Mouse (Mus musculus) intestine, embryonic 14.5 days (tissue): ENCODE data around the gene Birc7. TPM values are rescaled to one million over a fixed set of nuclear protein-coding genes. Genes with fewer than 3 reads are reported as not detected.

Experiments
- ATAC-seq: fragments of 200-750 bp; cut with Nextera tagmentation; replicated peaks from 2 replicates; pipeline ENCODE4 v1.8.0; 2017; ENCODE audit warnings: low read depth, moderate number of reproducible peaks, moderate TSS enrichment, moderate library complexity; ENCODE audit not compliant: low FRiP score, low TSS enrichment
- DNase-seq: peaks from one replicate; pipeline ENCODE4 v3.0.0-alpha.2; 2018; ENCODE audit warnings: low spot score
- H3K27ac ChIP-seq: fragments of 300-500 bp; sonication (generic); 2 replicates; pipeline ENCODE4 v1.5.1; 2014; ENCODE audit warnings: low read depth, mild to moderate bottlenecking, control low read depth
- H3K27me3 ChIP-seq: fragments of 300-500 bp; sonication (generic); replicated peaks from 2 replicates; pipeline ENCODE4 v1.6.1; 2014; ENCODE audit warnings: low read length, control low read depth; ENCODE audit not compliant: control insufficient read depth, insufficient read depth
- H3K36me3 ChIP-seq: fragments of 300-500 bp; sonication (generic); 2 replicates; pipeline ENCODE4 v1.6.1; 2014; ENCODE audit warnings: low read length, control low read depth; ENCODE audit not compliant: control insufficient read depth, insufficient read depth
- H3K4me1 ChIP-seq: fragments of 300-500 bp; sonication (generic); replicated peaks from 2 replicates; pipeline ENCODE4 v1.6.1; 2014; ENCODE audit warnings: low read length, control low read depth, mixed read lengths; ENCODE audit not compliant: control insufficient read depth, insufficient read depth
- H3K4me2 ChIP-seq: fragments of 300-500 bp; sonication (generic); 2 replicates; pipeline ENCODE4 v1.6.1; 2014; ENCODE audit warnings: low read length
- H3K4me3 ChIP-seq: fragments of 300-500 bp; sonication (generic); 2 replicates; pipeline ENCODE4 v1.5.1; 2014; ENCODE audit warnings: low read depth, low read length, control low read depth, mixed read lengths
- H3K9ac ChIP-seq: fragments of 300-500 bp; sonication (generic); 2 replicates; pipeline ENCODE4 v1.6.1; 2014; ENCODE audit warnings: mild to moderate bottlenecking, low read length
- H3K9me3 ChIP-seq: fragments of 300-500 bp; sonication (generic); 2 replicates; pipeline ENCODE4 v1.6.1; 2016; ENCODE audit warnings: low read length, control low read depth; ENCODE audit not compliant: control insufficient read depth
- WGBS: fragments of 180-500 bp; shearing (Covaris S2); extraction: QIAGEN DNeasy Blood & Tissue Kit; methylation state at CpG from one replicate; pipeline ENCODE4 v1.1.7; 2014; 5-methylcytosine and 5-hydroxymethylcytosine counted together
- polyA plus RNA-seq: library from polyadenylated mRNA; unstranded; fragments of >200 nt; fragmentation: Nextera tagmentation; extraction: Ambion mirVana; gene quantifications from 2 replicates; pipeline ENCODE4 v1.2.1, GENCODE M21; 2014

Birc7 gene
- polyA plus RNA-seq, 1 experiment from 2014 or later: 0.26 TPM

- Histone ChIP-seq H3K9ac (no peak overlapping the region), H3K4me3 (no peak overlapping the region), H3K4me2 (no peak overlapping the region), H3K36me3 (peaks cover 13% of the 10 kb centered on the region), H3K27ac (no peak overlapping the region), H3K27me3 (no peaks in the 10 kb centered on the region), H3K4me1 (peaks cover 10% of the 10 kb centered on the region), H3K9me3 (no peaks in the 10 kb centered on the region)
- 87% methylated on average over 6 of the region's 6 CpGs for WGBS
- DNase-seq (no peak), ATAC-seq (no peak)
These were observed 6.1 kb upstream of the Birc7 start for GRCm38 (mm10) chr2:180922739-180923138.

GRCm38 (mm10) chr2:180925176-180925575 is 3.6 kb upstream of the Birc7 start:
- no peaks in the 10 kb centered on the region for H3K36me3 ChIP-seq
- DNase-seq (peak; percentile 88), ATAC-seq (no peak)
- WGBS: 4% methylated on average over 4 of the region's 4 CpGs
- no peak overlapping the region for H3K4me3 ChIP-seq
- H3K27me3 ChIP-seq: no peaks in the 10 kb centered on the region
- H3K4me2 ChIP-seq: no peak overlapping the region
- no peak overlapping the region for H3K9ac ChIP-seq
- no peak overlapping the region for H3K27ac ChIP-seq
- H3K4me1 ChIP-seq: 0 out of 2 replicates have a peak, but pooled peaks cover 4% of the 10 kb centered on the region
- no peaks in the 10 kb centered on the region for H3K9me3 ChIP-seq

GRCm38 (mm10) chr2:180932418-180932817 is 3.6 kb downstream of the Birc7 start:
- Histone ChIP-seq H3K4me1 (no peaks in the 10 kb centered on the region), H3K36me3 (no peaks in the 10 kb centered on the region; the same call in 1 of the 2 replicates), H3K4me2 (no peak overlapping the region), H3K9me3 (no peaks in the 10 kb centered on the region), H3K27ac (no peak overlapping the region), H3K4me3 (no peak overlapping the region), H3K9ac (no peak overlapping the region), H3K27me3 (no peaks in the 10 kb centered on the region)
- DNase-seq (no peak), ATAC-seq (no peak)
- WGBS: 68% methylated on average over 1 of the region's 1 CpGs

DNA sequence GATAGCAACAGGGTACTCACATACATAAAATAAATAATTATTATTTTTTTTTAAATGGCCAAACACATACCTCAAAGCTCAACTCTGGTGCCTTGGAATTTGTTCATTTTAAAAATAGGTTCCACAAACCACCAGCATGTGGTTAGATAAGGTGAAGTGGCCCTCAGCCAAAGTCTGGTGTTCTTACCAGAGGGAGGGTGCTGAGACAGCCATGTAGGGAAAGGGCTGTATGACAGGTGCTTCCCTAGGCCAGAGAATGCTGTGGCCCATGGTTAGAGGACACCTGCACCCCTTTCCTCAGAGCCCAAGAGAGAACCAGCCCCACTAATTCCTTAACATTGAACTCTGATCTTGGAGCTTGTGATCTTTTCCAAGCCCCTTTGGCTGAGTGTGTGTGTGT is 11.4 kb downstream of the Birc7 start:
- Histone ChIP-seq H3K4me3 (no peak overlapping the region), H3K9ac (no peak overlapping the region), H3K4me2 (no peak overlapping the region), H3K27me3 (no peaks in the 10 kb centered on the region), H3K4me1 (no peaks in the 10 kb centered on the region), H3K9me3 (no peaks in the 10 kb centered on the region), H3K27ac (no peak overlapping the region), H3K36me3 (0 out of 2 replicates have a peak, but pooled peaks cover 6% of the 10 kb centered on the region)
- ATAC-seq (no peak), DNase-seq (no peak)

GRCm38 (mm10) chr2:180941869-180942268 is 13.0 kb downstream of the Birc7 start:
- H3K9ac ChIP-seq: no peak overlapping the region
- 0 out of 2 replicates have a peak, but pooled peaks cover 6% of the 10 kb centered on the region for H3K36me3 ChIP-seq
- H3K4me2 ChIP-seq: no peak overlapping the region
- H3K4me1 ChIP-seq: no peaks in the 10 kb centered on the region
- H3K27ac ChIP-seq: no peak overlapping the region
- H3K27me3 ChIP-seq: no peaks in the 10 kb centered on the region
- H3K9me3 ChIP-seq: no peaks in the 10 kb centered on the region
- H3K4me3 ChIP-seq: no peak overlapping the region
- DNase-seq (no peak), ATAC-seq (no peak)

DNA sequence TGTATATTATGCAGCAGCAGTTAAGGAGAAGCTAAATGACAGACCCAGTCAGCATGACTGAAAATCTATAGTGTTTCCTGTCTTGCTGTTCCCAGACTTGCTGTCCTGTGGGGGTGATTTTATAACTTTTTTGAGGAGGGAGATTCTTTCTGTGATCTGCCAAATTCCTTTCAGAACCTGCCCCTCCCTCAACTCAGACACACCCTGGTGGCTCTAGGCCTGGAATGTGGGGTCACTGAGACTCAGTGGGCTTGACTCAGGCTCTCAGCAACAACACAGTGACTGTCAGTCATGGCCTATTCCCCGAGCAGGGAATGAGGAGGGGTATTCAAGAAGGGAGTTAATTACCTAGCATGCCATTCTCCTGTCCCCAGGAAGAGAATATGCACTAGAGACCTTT is 21.1 kb downstream of the Birc7 start:
- 50% methylated on average over 1 of the region's 1 CpGs for WGBS
- H3K9ac ChIP-seq: no peak overlapping the region
- H3K27ac ChIP-seq: no peak overlapping the region
- no peak for ATAC-seq
- no peak for DNase-seq
- peaks cover 21% of the 10 kb centered on the region; the same call in 1 of the 2 replicates for H3K4me1 ChIP-seq
- H3K27me3 ChIP-seq: no peaks in the 10 kb centered on the region
- no peak overlapping the region for H3K4me3 ChIP-seq
- no peak overlapping the region for H3K4me2 ChIP-seq
- no peaks in the 10 kb centered on the region for H3K36me3 ChIP-seq
- no peaks in the 10 kb centered on the region for H3K9me3 ChIP-seq

GRCm38 (mm10) chr2:180952731-180953171 is 23.9 kb downstream of the Birc7 start:
- no peaks in the 10 kb centered on the region for H3K27me3 ChIP-seq
- peaks cover 27% of the 10 kb centered on the region; the same call in 1 of the 2 replicates for H3K4me1 ChIP-seq
- no peaks in the 10 kb centered on the region for H3K36me3 ChIP-seq
- H3K4me3 ChIP-seq: peak overlapping the region; percentile 62
- WGBS: 18% methylated on average over 9 of the region's 9 CpGs
- no peak for ATAC-seq
- peak overlapping the region; percentile 63 for H3K4me2 ChIP-seq
- peak overlapping the region; percentile 76 for H3K27ac ChIP-seq
- H3K9me3 ChIP-seq: no peaks in the 10 kb centered on the region
- DNase-seq: peak; percentile 59
- H3K9ac ChIP-seq: peak overlapping the region; percentile 38; the same call in 1 of the 2 replicates

GRCm38 (mm10) chr2:180953638-180954037 is 24.8 kb downstream of the Birc7 start:
- 43% methylated on average over 2 of the region's 2 CpGs for WGBS
- Histone ChIP-seq H3K9ac (peak overlapping the region; percentile 43), H3K4me3 (peak overlapping the region; percentile 62), H3K36me3 (no peaks in the 10 kb centered on the region), H3K27me3 (no peaks in the 10 kb centered on the region), H3K27ac (peak overlapping the region; percentile 76), H3K4me2 (peak overlapping the region; percentile 63), H3K4me1 (peaks cover 27% of the 10 kb centered on the region; the same call in 1 of the 2 replicates), H3K9me3 (no peaks in the 10 kb centered on the region)
- ATAC-seq (no peak), DNase-seq (no peak)
